Mouse (Mus musculus): Measurements from ENCODE around the gene Eps15l1. TPM values are rescaled to one million over a fixed set of nuclear protein-coding genes. Genes with fewer than 3 reads are reported as not detected.

The Eps15l1 gene
- polyA plus RNA-seq, 1 experiment = 43.3 TPM

DNA sequence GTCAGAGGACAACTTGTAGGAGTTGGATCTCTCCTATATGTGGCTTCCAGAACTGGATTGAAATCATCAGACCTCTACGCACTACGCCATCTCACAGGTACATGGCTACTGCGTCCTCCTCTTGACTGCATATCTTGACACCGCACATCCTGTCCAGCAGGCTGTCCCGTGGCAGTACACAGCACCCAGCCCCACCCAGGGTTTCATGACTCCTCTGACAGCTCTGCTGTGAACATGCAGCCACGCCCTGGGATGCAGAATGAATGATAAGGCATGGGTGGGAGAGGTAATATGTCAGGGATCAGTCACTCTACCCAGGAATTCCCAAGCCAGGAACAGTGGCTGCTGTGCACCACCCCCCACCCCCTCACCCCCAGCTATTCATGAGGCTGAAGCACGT is 7.4 kb downstream of the Eps15l1 start:
- DNase-seq (ENCODE audit: low read depth) = no peak

DNA sequence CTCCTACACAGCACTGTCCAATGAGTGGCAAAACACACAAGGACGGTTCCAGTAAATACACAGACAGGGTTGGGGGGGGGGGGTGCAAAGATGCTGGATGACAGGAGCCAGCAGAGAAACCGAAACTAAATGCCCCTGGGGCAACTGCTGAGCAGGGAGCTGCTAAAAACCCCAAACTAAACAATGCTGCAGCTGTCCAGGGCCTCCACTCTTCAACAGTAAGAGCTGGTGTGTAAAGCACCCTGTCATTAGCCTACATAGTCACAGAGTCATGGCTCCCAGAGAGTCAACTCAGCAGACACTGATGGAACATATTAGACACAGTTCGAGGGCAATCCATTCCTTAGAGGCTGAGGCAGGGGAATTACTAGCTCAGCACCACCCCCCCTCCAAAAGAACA is 11.8 kb downstream of the Eps15l1 start:
- DNase-seq (ENCODE audit: low read depth) = no peak

DNA sequence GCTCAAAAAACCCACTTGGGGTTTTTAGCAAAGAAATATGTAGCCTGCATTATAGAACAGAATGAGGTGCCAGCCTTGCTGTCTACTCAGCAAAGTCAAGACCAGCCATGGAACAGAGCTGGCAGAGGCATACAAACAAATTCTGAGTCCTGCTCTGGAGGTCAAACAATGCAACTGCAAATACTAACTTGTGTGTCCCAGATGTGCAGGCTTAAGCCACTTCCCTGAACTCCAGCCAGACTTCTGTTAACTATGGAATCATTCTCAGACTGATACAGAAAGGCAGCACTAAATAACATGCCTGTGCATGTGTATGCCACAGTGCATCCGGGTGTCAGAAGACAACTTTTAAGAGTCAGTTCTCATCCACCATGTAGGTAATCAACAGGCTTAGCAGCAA is 13.4 kb downstream of the Eps15l1 start:
- peak; percentile 42 for DNase-seq (ENCODE audit: low read depth)

DNA sequence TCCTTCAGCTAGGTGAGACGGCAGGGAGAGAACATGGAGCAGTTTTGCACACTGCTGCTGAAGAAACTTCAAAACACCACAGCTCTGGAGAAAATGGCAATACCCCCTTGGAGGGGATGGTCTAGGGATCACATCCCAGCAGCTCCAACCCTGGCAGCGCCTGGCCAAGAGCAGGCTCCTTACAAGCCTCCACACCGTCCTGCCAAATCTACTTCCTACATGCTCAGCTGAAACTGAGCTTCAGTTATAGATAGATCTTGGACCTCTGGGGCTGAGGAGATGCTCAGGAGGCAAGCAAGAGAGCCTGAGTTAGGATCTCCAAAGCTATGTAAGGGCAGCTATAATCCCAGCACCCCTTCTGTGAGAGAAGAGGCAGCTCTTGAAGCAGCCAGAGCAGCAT is 18.3 kb downstream of the Eps15l1 start:
- DNase-seq (ENCODE audit: low read depth) = no peak

DNA sequence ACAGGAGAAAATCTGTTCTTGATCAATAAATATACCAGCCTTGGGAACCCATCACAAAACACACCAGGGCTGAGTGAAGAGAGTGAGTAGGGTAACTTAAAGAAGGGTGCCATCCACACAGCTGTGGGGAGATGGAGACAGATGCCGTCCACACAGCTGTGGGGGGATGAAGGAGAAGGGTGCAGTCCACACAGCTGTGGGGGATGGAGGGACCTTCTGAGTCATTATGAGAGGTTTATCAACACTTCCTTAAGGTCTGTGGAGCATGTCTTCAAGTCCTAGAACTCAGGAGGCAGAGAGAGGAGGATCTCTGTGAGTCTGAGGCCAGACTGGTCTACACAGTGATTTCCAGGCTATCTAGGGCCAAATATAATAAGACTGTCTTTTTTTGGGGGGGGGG is 19.9 kb downstream of the Eps15l1 start:
- DNase-seq (ENCODE audit: low read depth) = no peak

DNA sequence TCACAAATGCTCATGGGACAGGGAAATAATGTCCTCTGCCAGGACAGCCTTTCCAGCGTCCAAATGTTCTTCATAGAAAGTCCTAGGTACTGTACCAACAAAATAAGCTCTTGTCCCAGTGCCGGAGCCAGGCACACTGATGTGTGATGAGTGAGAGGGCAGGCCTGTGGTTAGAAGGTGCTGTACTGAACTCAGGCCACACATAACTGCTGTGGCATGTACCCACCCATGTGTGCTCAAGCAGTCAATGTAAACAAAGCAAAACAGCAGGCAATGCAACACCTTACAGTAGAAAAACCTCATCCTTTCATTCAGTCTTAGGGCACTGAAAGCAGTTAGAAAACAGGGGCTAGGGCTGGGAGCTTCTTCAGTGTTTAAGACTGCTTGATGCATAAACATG is 35.5 kb downstream of the Eps15l1 start:
- DNase-seq (ENCODE audit: low read depth) = no peak

DNA sequence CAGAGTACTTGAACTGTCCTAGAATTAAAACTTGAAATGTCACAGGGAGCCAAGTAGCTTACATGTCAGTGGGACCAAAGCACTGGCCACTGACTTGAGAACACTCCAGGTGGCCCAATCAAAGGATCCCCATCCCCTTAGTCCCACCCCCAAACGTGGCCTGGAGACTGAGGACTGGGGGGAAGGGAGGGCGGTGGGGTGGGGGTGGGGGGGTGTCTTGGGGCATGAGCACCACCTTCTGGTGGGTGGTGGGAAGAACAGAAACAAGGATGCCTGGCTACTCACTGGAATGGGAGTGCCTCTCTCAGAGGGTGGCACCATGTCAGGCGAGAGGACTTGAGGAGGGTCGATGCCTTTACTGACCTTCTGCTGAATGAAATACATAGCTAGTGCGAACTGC is 38.9 kb downstream of the Eps15l1 start:
- no peak for DNase-seq (ENCODE audit: low read depth)

DNA sequence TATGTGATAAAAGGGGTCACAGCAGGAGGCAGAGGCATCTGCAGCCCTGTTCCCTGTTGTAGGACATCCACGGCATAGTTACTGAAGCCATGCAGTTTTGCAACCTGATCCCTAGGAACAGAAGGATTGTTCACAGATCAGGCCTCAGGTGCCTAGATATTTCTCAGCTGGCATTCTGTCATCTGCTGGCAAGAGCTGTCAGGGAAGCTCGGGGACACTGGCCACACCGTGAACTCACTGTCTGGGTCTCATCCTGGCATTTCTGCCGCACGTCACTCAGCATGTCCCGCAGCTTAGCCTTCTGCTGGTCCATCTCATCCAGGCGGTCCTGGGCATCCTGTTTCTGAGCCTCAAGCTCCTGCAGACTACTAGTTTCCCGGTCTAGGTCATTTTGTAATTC is 40.6 kb downstream of the Eps15l1 start:
- no peak for DNase-seq (ENCODE audit: low read depth)

DNA sequence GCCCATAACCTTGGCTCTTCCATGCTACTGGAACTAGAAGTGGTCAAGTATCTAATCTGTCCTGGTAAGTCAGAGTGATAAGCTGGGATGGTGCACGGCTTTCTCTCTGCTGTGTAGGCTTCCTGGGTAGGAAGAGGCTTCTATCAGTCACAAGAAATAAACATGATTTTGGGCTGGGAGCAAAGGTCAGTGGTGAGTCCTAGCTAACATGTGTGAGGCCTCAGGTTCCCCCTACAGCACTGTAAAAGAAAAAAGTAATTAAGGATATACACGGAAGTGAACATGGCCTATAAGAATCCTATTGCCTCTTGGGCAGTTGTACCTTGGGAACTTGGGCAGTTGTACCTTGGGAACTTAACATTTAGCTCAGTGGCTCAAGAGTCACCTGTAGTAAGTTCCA is 44.4 kb downstream of the Eps15l1 start:
- DNase-seq (ENCODE audit: low read depth) = no peak

DNA sequence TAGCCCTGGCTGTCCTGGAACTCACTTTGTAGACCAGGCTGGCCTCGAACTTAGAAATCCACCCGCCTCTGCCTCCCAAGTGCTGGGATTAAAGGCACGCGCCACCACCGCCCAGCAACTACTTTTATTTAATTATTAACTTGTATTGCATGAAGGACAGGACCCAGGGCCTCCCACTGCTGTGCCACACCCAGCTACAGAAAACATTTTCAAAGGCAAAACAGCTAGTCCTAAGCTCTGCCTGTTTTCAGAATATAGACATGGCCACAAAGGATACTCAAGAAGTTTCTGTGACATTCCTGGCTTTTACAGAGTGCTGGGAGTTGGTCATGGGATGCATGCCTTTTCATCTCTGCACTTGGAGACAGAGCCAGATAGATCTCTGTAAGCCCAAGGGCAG is 45.0 kb downstream of the Eps15l1 start:
- no peak for DNase-seq (ENCODE audit: low read depth)

DNA sequence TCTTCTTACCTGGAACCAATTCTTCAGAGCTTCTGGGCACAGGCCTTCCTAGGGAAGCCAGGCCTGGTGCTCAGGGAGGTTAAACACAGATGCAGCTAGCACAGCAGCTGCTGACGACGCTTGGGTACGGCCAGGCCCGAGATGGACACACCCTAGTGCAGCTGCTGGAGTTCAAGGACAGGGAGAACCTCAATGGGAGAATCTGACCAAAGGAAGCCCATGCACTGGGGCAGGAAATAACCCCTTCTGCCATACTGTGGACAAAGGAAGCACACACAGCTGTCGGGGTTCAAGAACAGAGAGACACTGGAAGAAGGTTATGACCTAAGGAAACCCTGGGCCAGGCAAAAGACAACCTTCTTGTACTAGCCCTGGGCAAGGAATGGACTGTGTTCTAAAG is 46.1 kb downstream of the Eps15l1 start:
- no peak for DNase-seq (ENCODE audit: low read depth)

DNA sequence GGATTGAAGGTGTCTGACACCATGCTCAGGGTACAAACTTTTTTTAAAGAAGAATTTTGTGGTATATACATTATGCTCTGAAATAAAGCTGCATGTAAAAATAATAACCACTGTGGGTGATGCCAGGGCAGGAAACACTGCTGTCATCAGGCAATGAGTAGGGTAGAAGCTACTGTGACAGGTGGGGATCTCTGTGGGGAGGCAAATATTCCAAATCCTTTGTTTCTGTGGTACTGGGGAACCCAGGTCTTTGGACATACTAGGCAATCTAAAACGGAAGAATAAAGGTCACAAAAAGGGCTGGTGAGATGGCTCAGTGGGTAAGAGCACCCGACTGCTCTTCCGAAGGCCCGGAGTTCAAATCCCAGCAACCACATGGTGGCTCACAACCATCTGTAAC is 48.9 kb downstream of the Eps15l1 start:
- no peak for DNase-seq (ENCODE audit: low read depth)

DNA sequence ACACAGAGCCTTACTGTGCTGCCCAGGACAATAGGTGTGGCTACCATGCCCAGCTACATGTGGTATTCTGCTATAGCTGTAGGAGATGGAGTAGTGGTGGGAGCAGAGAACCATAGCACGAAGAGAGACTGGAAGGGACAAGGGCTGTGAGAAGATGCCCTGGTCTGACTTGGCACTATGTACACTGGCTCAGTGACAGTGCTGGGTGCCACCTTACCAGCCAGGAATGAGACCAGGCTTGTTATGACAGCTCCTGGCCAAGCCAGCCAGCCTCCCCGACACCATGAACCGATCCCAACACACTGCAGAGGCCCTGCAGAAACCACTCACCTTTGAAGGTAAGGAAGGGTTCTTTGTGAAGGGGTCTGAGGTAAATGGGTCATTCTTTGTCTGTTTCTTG is 49.9 kb downstream of the Eps15l1 start:
- DNase-seq (ENCODE audit: low read depth) = no peak

DNA sequence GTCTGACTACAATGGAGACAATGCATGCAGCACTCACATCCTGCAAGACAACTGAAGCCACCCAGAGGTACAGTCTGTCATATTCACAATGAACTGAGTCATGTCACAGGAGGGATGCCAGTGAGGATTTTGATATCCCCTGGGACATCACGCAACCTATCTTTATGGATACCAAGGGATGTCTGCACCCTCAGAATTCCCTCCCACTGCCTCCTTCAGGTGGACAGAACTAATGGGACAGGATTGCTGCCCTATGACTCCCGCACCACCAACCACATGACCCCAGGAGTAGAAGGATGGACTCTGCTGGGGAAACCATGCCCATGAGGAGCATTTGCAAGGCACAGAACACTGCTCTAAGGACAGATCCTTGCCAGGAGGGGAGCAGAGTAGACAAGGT is 54.8 kb downstream of the Eps15l1 start:
- no peak for DNase-seq (ENCODE audit: low read depth)

DNA sequence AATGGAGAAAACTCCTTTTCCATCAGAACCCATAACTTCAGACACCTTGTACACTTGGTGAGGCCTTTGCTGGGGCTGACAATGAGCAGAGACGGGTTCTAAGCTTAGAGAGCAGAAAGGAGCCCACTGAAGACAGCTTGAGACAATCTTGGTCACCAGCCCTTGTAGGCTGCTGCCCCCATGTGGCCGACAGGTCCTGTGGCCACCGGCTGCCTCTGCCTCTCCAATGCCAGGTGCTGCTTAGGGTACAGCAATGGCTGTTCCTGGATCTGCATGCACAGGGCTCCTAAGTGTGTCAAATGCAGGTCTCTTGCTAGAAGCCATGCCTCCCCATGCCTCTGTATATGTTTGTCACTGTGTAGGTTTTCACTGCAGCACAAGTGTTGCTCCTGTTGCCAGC is 55.4 kb downstream of the Eps15l1 start:
- DNase-seq (ENCODE audit: low read depth) = no peak

DNA sequence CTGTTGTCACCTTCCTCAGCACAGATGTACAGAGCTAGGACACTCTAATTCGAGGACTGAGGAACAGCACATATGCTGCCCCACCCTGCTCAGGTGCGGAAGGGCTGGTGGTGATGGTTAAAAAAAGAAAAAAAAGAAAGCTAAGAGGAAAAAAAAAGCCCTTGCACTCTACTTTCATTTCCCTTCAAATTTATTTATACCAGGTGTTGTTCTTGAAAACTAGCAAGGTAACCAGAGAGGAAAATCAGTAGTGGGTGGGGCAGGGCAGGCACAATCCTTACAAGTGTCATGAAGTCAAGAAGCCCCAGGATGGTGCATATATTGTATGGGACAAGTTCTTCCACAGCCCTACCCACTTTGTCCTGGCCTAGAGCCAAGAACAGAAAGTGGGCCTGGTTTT is 56.2 kb downstream of the Eps15l1 start:
- no peak for DNase-seq (ENCODE audit: low read depth)

DNA sequence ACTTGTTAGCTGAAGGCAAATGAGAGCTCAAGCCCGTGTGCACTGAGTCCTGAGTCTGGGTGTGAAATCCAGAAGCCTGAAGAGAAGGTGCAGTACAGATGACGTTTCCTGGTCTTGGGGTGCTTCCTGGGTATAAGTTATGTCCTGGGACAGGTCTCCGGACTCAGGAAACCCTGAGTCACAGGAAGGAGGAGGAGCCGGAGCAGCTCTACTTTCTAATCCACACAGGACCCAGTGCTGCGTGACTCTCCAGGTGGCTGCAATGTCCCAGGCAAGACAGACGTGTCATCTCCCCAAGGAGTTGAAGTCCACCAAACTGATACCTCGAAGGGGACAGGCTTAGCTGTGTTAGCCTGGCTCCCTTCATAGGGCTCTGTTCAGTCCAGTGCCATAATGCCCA is 57.8 kb downstream of the Eps15l1 start:
- DNase-seq (ENCODE audit: low read depth) = no peak

DNA sequence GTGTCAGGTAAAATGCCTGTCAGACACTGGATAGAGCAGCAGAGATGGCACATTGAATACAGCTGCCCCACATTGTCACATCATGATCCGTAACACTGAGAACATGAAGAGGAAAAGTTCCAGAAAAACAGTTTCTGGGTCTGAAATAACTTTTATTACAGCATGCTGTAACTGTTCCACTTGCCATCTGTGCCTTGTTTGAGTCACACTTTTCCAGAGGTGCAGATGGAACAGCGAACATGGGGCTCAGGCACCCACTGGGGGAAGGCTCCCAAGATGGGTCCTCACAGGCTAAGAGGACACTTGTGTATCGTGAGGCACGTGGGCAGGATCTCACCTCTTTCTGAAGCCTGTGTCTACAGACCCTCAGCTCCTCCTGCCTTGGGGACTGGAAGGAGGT is 58.5 kb downstream of the Eps15l1 start:
- DNase-seq (ENCODE audit: low read depth) = no peak

DNA sequence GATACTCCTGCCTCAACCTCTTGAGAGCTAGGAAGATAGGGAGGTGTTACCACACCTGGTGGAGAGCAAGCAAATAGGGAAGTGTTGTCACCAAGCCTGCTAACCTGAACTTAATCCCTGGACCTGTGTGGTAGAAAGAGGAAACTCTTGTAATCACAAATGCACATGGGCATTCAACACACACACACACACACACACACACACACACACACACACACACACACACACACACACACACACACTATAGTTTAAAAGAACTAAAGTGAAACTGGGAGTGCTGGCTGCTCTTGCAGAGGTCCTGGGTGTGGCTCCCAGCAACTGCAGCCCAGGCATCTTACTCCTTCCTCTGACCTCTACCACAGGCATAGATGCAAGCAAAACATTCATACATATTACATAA is 61.1 kb downstream of the Eps15l1 start:
- DNase-seq (ENCODE audit: low read depth) = no peak

DNA sequence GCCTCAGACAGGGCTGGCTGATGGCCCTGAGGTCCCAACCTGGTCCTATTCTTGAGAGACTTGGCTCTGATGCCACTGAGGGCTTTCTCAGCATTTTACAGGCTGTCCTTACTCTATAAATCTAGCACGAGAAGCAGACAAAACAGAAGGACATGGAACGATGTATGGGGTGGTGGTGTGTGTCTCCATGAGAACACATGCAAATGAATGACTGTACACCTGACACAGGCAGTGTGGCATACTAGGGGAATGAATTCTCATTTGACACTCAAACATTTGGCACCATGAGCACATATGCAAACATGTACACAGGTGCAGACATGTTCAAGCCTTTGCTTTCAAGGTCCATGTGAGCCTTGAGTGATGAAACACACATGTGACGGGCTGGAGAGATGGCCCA is 64.7 kb downstream of the Eps15l1 start:
- no peak for DNase-seq (ENCODE audit: low read depth)

DNA sequence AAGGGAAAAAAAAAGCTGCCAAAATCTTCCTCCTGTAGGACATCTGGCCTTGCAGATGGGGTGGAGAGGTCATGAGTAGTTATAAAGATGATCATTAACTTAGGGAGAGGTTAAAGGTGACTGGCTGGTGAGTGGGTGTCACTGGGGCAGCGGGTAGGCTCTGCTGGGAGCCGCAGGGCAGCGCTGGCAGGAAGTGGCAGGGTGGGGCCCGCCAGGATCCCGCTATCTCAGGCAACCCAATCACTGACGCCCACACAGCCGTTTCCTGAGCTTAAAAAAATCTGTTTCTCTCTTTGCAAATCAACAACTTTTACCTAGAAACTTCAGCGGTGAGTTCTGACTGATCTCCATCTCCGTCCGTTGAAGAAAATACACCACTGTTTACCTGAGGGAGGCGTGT is 67.0 kb downstream of the Eps15l1 start:
- no peak for DNase-seq (ENCODE audit: low read depth)

DNA sequence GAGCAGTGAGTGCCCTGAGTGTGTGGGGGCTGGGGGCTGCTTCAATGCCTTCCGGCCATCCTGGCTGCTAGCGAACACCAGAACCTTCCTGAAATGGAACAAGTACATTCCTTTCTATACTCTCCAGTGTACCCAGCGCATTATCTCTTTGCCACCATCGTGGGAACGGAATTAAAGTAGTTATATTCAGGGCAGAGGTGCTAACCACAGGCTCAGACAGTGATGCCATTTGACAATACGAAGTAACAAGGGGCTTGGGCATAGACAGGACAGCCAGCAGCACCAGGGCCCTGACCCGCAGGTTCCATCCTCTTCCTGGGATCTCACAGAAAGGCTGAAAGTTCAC is 67.6 kb downstream of the Eps15l1 start:
- DNase-seq (ENCODE audit: low read depth) = no peak

DNA sequence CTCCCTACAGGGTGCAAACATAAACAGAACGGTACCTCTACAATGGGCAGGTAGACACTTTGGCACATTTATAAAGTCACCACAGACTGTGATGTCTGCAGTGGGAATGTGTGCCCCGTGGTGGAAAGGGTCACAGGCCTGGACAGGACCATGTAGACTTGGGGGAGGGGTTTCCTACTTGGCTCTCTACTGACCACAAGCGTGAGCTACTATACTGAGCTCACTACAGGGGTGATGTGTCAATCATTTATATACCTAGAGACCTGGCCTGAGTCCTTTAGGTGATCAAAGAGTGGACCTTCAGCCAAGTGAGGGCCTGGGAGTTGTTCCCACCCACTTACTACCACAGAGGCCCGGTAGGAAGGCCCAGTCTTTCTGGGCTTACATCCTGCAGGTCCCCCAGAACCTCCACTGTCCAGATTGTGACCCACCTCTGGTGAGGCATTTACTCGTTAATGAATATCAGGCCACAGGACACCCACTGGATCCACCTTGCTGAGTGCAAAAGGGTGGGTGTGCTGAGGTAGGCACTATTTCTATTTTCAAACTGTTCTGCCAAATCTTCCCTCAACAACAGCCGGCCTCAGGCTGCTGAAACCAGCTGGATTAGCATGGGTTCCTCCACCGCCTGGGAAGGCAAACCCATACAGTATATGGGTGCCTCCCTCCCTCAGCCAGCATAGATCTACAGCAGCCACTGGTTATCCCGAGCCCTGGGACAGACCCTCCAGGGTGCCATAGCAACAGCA is 68.1 kb downstream of the Eps15l1 start:
- no peak for DNase-seq (ENCODE audit: low read depth)

DNA sequence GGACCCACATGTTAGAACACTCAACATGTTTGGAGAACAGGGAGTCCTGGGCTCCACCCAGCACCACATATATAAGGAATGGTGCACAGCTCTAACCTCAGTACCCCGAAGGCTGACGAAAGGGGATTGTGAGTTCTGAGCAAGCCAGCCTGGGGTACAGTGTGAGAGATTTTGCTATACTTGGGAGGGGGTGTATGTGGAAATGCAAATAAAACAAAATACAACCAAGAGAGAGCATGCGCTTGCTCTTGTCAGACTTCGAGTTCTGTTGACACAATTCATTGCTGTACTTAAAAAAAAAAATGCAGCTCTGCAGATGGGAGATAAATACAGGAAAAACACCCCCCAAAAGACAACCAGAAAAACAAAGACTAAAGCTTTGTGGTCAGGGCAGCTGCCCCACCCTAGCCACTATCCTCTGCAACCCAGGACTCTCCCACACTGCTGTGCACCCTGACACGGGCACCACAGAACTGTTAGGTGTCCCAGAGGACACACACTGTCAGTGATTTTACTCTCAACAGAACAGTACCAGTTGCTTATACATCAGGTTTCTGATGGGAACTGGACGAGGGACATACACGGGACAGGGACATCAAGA is 69.8 kb downstream of the Eps15l1 start:
- DNase-seq (ENCODE audit: low read depth) = no peak
